Mouse (Mus musculus) intestine, embryonic 15.5 days (tissue): ENCODE data around the gene Cadm1. TPM values are rescaled to one million over a fixed set of nuclear protein-coding genes. Genes with fewer than 3 reads are reported as not detected.
A peak's percentile ranks its signal among the peaks of the same experiment; 100 is the strongest.

Experiments
- ATAC-seq: fragments of 200-750 bp; cut with Nextera tagmentation; 2 replicates; pipeline ENCODE4 v1.8.0; 2017; ENCODE audit warnings: moderate TSS enrichment, moderate library complexity
- H3K27ac ChIP-seq: fragments of 300-500 bp; sonication (generic); 2 replicates; pipeline ENCODE4 v1.5.1; 2015; ENCODE audit warnings: mild to moderate bottlenecking, inconsistent platforms
- H3K27me3 ChIP-seq: fragments of 300-500 bp; sonication (generic); replicated peaks from 2 replicates; pipeline ENCODE4 v1.6.1; 2015; ENCODE audit warnings: inconsistent platforms
- H3K36me3 ChIP-seq: fragments of 300-500 bp; sonication (generic); 2 replicates; pipeline ENCODE4 v1.6.1; 2015; ENCODE audit warnings: inconsistent platforms
- H3K4me1 ChIP-seq: fragments of 300-500 bp; sonication (generic); replicated peaks from 2 replicates; pipeline ENCODE4 v1.6.1; 2015; ENCODE audit warnings: inconsistent platforms
- H3K4me2 ChIP-seq: fragments of 300-500 bp; sonication (generic); replicated peaks from 2 replicates; pipeline ENCODE4 v1.6.1; 2015; ENCODE audit warnings: mild to moderate bottlenecking, inconsistent platforms
- H3K4me3 ChIP-seq: fragments of 300-500 bp; sonication (generic); replicated peaks from 2 replicates; pipeline ENCODE4 v1.5.1; 2015; ENCODE audit warnings: inconsistent platforms
- H3K9ac ChIP-seq: fragments of 300-500 bp; sonication (generic); 2 replicates; pipeline ENCODE4 v1.6.1; 2015; ENCODE audit warnings: inconsistent platforms
- H3K9me3 ChIP-seq: fragments of 300-500 bp; sonication (generic); 2 replicates; pipeline ENCODE4 v1.6.1; 2016; ENCODE audit warnings: inconsistent platforms
- WGBS: fragments of 180-500 bp; shearing (Covaris S2); methylation state at CpG from one replicate; pipeline ENCODE4 v1.1.7; 2015; 5-methylcytosine and 5-hydroxymethylcytosine counted together
- polyA plus RNA-seq: library from polyadenylated mRNA; unstranded; fragments of >200 nt; fragmentation: Nextera tagmentation; extraction: Ambion mirVana; gene quantifications from 2 replicates; pipeline ENCODE4 v1.2.1, GENCODE M21; 2015

Cadm1 gene
- polyA plus RNA-seq, 1 experiment from 2014 or later = 45.7 TPM

GRCm38 (mm10) chr9:47867474-47867873 lies 337.5 kb downstream of the Cadm1 start:
- H3K27me3 ChIP-seq = no peaks in the 10 kb centered on the region
- no peaks in the 10 kb centered on the region for H3K9me3 ChIP-seq
- no peaks in the 10 kb centered on the region for H3K4me1 ChIP-seq
- WGBS = 86% methylated on average over 7 of the region's 7 CpGs
- no peak overlapping the region for H3K4me2 ChIP-seq
- no peak overlapping the region for H3K4me3 ChIP-seq
- H3K36me3 ChIP-seq = no peaks in the 10 kb centered on the region
- no peak for ATAC-seq
- H3K27ac ChIP-seq = no peak overlapping the region
- H3K9ac ChIP-seq = no peak overlapping the region

DNA sequence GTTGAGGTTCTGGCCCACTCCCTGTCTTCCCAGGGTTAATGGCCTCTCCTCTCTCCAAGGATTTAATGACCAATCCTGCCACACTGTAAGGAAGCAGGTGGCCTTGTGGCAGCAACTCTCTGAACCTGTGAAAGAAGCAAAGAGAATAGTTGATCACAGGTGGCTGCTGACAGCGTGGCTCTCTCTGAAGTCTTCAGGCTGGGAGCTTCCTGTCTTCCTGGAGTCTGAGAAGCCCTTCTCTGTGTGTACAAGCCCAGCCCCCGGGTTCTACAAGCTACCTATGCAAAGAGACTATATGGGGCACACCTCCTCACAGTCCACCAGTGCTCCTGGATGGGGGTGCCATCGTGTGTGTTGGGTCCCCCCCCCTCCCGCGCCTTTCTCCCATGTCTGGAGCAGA lies 339.7 kb downstream of the Cadm1 start:
- no peaks in the 10 kb centered on the region for H3K36me3 ChIP-seq
- H3K27me3 ChIP-seq = no peaks in the 10 kb centered on the region
- no peak overlapping the region for H3K27ac ChIP-seq
- H3K4me2 ChIP-seq = no peak overlapping the region
- no peaks in the 10 kb centered on the region for H3K9me3 ChIP-seq
- no peak for ATAC-seq
- WGBS = 76% methylated on average over 5 of the region's 5 CpGs
- H3K4me3 ChIP-seq = no peak overlapping the region
- no peak overlapping the region for H3K9ac ChIP-seq
- H3K4me1 ChIP-seq = no peaks in the 10 kb centered on the region

GRCm38 (mm10) chr9:47876557-47877206 lies 346.7 kb downstream of the Cadm1 start:
- no peak overlapping the region for H3K9ac ChIP-seq
- no peak overlapping the region for H3K27ac ChIP-seq
- no peaks in the 10 kb centered on the region for H3K4me1 ChIP-seq
- WGBS = 74% methylated on average over 10 of the region's 10 CpGs
- H3K36me3 ChIP-seq = no peaks in the 10 kb centered on the region
- H3K4me2 ChIP-seq = no peak overlapping the region
- no peaks in the 10 kb centered on the region for H3K9me3 ChIP-seq
- no peaks in the 10 kb centered on the region for H3K27me3 ChIP-seq
- ATAC-seq = no peak
- no peak overlapping the region for H3K4me3 ChIP-seq

DNA sequence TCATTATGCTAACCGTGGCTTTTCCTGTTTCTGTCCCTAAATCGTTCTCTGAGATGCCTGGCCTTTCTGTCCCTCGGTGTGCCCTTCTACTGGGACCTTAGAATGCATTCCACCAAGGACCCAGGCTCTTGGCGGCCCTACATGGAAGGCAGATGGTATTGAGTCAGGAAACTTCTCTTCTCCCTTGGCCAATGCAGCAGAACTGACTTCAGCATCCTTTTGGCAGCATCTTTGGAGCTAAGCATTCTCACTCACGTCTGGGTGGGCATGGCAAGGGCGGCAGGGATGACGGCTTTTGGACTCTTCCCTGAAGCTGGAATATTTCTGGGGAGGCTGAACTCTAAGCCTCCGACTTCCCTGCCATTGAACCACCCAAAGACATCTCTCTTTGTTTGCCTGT lies 350.2 kb downstream of the Cadm1 start:
- WGBS = 86% methylated on average over 8 of the region's 8 CpGs
- no peaks in the 10 kb centered on the region for H3K27me3 ChIP-seq
- ATAC-seq = no peak

DNA sequence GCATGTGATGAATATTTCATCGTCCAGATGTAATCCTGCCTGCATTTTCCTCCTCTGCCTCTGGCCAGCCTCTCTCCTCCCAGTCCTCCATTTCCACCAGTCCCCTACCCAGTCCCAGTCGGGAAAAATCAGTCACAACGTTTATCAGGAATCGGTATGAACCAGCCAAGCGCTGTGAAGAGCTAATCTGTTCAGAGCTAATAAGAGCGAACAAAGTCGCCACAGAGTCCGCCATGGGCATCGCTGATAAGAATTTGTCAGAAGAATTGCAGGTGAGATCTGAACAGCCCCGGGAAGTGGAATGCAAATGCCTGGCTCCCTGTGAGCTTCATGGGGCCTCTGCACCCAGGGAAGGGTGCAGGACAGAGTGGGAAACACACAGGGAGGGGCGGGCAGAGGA lies 352.4 kb downstream of the Cadm1 start:
- H3K9me3 ChIP-seq = no peaks in the 10 kb centered on the region
- no peaks in the 10 kb centered on the region for H3K36me3 ChIP-seq
- no peak overlapping the region for H3K9ac ChIP-seq
- H3K27me3 ChIP-seq = no peaks in the 10 kb centered on the region
- H3K4me2 ChIP-seq = no peak overlapping the region
- H3K4me3 ChIP-seq = no peak overlapping the region
- no peak overlapping the region for H3K27ac ChIP-seq
- ATAC-seq = no peak
- no peaks in the 10 kb centered on the region for H3K4me1 ChIP-seq
- WGBS = 38% methylated on average over 11 of the region's 11 CpGs

More for the DNA sequence above, 350.2 kb downstream of the Cadm1 start:
- H3K36me3 ChIP-seq = no peaks in the 10 kb centered on the region
- no peak overlapping the region for H3K9ac ChIP-seq
- no peak overlapping the region for H3K4me2 ChIP-seq
- H3K4me1 ChIP-seq = no peaks in the 10 kb centered on the region
- no peak overlapping the region for H3K4me3 ChIP-seq
- H3K27ac ChIP-seq = no peak overlapping the region
- H3K9me3 ChIP-seq = no peaks in the 10 kb centered on the region

- Histone ChIP-seq H3K4me1 (peaks cover 15% of the 10 kb centered on the region; the same call in 1 of the 2 replicates), H3K27ac (no peak overlapping the region), H3K4me2 (no peak overlapping the region), H3K36me3 (no peaks in the 10 kb centered on the region), H3K27me3 (no peaks in the 10 kb centered on the region), H3K9ac (no peak overlapping the region), H3K4me3 (no peak overlapping the region), H3K9me3 (no peaks in the 10 kb centered on the region)
- WGBS = 67% methylated on average over 8 of the region's 8 CpGs
- no peak for ATAC-seq
These were observed 361.7 kb downstream of the Cadm1 start for GRCm38 (mm10) chr9:47891721-47892120.

- Histone ChIP-seq H3K9ac (no peak overlapping the region), H3K27me3 (no peaks in the 10 kb centered on the region), H3K4me1 (peaks cover 15% of the 10 kb centered on the region; the same call in 1 of the 2 replicates), H3K27ac (no peak overlapping the region), H3K9me3 (no peaks in the 10 kb centered on the region), H3K36me3 (no peaks in the 10 kb centered on the region), H3K4me2 (no peak overlapping the region), H3K4me3 (no peak overlapping the region)
- WGBS = 91% methylated on average over 6 of the region's 6 CpGs
- ATAC-seq = no peak
These were observed 363.0 kb downstream of the Cadm1 start for GRCm38 (mm10) chr9:47892995-47893394.

GRCm38 (mm10) chr9:47894096-47894495 lies 364.1 kb downstream of the Cadm1 start:
- no peak overlapping the region for H3K27ac ChIP-seq
- H3K9me3 ChIP-seq = no peaks in the 10 kb centered on the region
- no peak overlapping the region for H3K4me3 ChIP-seq
- H3K4me2 ChIP-seq = no peak overlapping the region
- H3K36me3 ChIP-seq = no peaks in the 10 kb centered on the region
- peaks cover 15% of the 10 kb centered on the region; the same call in 1 of the 2 replicates for H3K4me1 ChIP-seq
- ATAC-seq = 0 out of 2 replicates have a peak, but pooled peaks have one; percentile 39
- no peak overlapping the region for H3K9ac ChIP-seq
- H3K27me3 ChIP-seq = no peaks in the 10 kb centered on the region
- WGBS = 12% methylated on average over 5 of the region's 5 CpGs

DNA sequence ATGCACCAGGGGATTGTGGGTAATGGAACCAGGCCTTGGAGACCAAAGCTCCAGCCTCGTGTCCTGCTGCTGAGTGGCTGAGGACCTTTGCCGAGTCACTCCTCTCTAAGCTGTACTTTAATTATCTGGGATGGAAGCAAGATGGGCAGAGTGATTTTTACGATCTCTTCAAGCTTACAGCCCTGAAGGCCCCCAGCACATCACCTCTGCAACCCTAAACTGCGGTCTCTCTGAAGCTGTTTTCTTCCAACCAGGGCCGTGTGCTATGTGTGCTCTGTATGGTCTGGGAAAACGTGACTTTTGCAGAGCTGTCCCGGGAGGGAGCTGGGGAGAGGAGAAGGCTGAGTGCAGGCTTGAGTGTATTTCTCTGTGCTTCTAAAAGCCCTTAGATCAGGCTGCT lies 364.7 kb downstream of the Cadm1 start:
- H3K4me2 ChIP-seq = no peak overlapping the region
- H3K9me3 ChIP-seq = no peaks in the 10 kb centered on the region
- no peak overlapping the region for H3K9ac ChIP-seq
- no peak overlapping the region for H3K4me3 ChIP-seq
- peaks cover 15% of the 10 kb centered on the region; the same call in 1 of the 2 replicates for H3K4me1 ChIP-seq
- no peaks in the 10 kb centered on the region for H3K36me3 ChIP-seq
- no peak for ATAC-seq
- no peaks in the 10 kb centered on the region for H3K27me3 ChIP-seq
- 17% methylated on average over 7 of the region's 7 CpGs for WGBS
- H3K27ac ChIP-seq = no peak overlapping the region

DNA sequence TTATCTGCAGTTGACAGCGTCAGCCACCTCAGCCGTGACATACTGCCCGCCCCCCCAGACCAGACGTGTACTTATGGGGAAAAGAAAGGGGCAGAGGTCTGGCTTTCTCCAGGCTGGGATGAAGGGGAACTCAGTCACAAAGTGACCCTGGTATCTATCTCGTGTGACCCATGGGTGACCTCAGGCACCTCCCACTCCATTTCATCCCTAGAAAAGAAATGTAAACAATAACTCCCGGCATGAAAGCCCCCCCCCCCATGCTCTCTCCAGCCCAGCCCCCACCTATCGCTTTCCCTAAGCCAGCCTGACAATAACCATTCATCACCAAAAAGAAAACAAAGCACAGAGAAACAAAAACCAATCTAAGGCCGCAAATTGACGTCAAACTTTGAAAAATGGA lies 365.1 kb downstream of the Cadm1 start:
- Histone ChIP-seq H3K4me1 (peaks cover 15% of the 10 kb centered on the region; the same call in 1 of the 2 replicates), H3K9me3 (no peaks in the 10 kb centered on the region), H3K27me3 (no peaks in the 10 kb centered on the region), H3K4me3 (no peak overlapping the region), H3K27ac (no peak overlapping the region), H3K9ac (no peak overlapping the region), H3K36me3 (no peaks in the 10 kb centered on the region), H3K4me2 (no peak overlapping the region)
- WGBS = 11% methylated on average over 9 of the region's 9 CpGs
- no peak for ATAC-seq

DNA sequence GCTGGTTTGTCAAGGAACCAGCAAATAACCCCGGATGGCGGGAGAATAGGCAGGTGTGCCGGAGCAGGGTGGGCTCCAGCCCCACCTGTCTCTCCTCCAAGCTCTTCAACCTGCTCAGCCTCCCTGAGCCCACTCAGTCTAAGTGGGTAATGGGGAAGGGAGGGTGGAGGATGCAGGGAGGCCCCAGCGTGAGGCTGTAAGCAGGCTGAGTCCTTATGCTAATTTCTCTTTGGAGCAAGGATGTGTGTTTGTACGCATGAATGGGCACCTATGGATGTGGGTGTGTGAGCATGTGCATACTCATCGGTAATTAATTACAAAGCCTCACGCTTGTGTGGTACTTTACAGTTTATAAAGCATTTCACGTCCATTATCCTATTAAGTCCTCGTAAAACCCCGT lies 370.8 kb downstream of the Cadm1 start:
- Histone ChIP-seq H3K36me3 (no peaks in the 10 kb centered on the region), H3K9me3 (no peaks in the 10 kb centered on the region), H3K9ac (no peak overlapping the region), H3K4me1 (no peaks in the 10 kb centered on the region), H3K27me3 (no peaks in the 10 kb centered on the region), H3K4me3 (no peak overlapping the region), H3K27ac (no peak overlapping the region), H3K4me2 (no peak overlapping the region)
- 77% methylated on average over 10 of the region's 10 CpGs for WGBS
- ATAC-seq = no peak

GRCm38 (mm10) chr9:47903661-47904060 lies 373.7 kb downstream of the Cadm1 start:
- Histone ChIP-seq H3K4me1 (no peaks in the 10 kb centered on the region), H3K36me3 (no peaks in the 10 kb centered on the region), H3K4me2 (no peak overlapping the region), H3K4me3 (no peak overlapping the region), H3K9ac (no peak overlapping the region), H3K27me3 (no peaks in the 10 kb centered on the region), H3K9me3 (no peaks in the 10 kb centered on the region), H3K27ac (no peak overlapping the region)
- WGBS = 54% methylated on average over 7 of the region's 7 CpGs
- no peak for ATAC-seq

- WGBS = 80% methylated on average over 2 of the region's 2 CpGs
- Histone ChIP-seq H3K9me3 (no peaks in the 10 kb centered on the region), H3K27ac (no peak overlapping the region), H3K4me2 (no peak overlapping the region), H3K27me3 (no peaks in the 10 kb centered on the region), H3K36me3 (no peaks in the 10 kb centered on the region), H3K4me1 (no peaks in the 10 kb centered on the region), H3K4me3 (no peak overlapping the region), H3K9ac (no peak overlapping the region)
- no peak for ATAC-seq
These were observed 374.5 kb downstream of the Cadm1 start for GRCm38 (mm10) chr9:47904339-47904922.
